Mouse (Mus musculus): ENCODE data around the gene Gcnt4. TPM values are rescaled to one million over a fixed set of nuclear protein-coding genes. Genes with fewer than 3 reads are reported as not detected.

The Gcnt4 gene
- total and polyA plus RNA-seq, 3 experiments: 0.04 to 0.13 (median 0.11) TPM

- no peaks in the 10 kb centered on the region for H3K4me1 ChIP-seq (ENCODE audit: control insufficient read depth, insufficient read depth, low read length)
- H3K27ac ChIP-seq: no peak overlapping the region
- peaks cover 2% of the 10 kb centered on the region; the same call in 1 of the 2 replicates for H3K27me3 ChIP-seq (ENCODE audit: control insufficient read depth, insufficient read depth, low read length)
- H3K79me2 ChIP-seq (replicated peaks; ENCODE audit: control insufficient read depth, insufficient read depth, low read length): no peaks in the 10 kb centered on the region
- intact Hi-C loops (cut with DNase I): no loop called here
- H3K36me3 ChIP-seq (ENCODE audit: control insufficient read depth, insufficient read depth, low read length): no peaks in the 10 kb centered on the region
- H3K9ac ChIP-seq (ENCODE audit: low read depth, low read length): no peak overlapping the region
- no peak overlapping the region for H3K4me3 ChIP-seq
- DNase-seq: no peak
- 73% methylated on average over 14 of the region's 14 CpGs for WGBS
- TF ChIP-seq EP300 (IDR thresholded peaks at IDR 0.05; ENCODE audit: insufficient read depth, low read depth, low read length) (no peak), POLR2A (IDR thresholded peaks at IDR 0.05; ENCODE audit: insufficient read depth, low read depth, low read length) (no peak), CTCF (IDR thresholded peaks at IDR 0.05) (no peak)
Observed at GRCm38 (mm10) chr13:96990561-96991265, 66.2 kb downstream of the Gcnt4 start.

- no peaks in the 10 kb centered on the region for H3K79me2 ChIP-seq (replicated peaks; ENCODE audit: control insufficient read depth, insufficient read depth, low read length)
- H3K4me1 ChIP-seq (ENCODE audit: control insufficient read depth, insufficient read depth, low read length): no peaks in the 10 kb centered on the region
- no peaks in the 10 kb centered on the region for H3K36me3 ChIP-seq (ENCODE audit: control insufficient read depth, insufficient read depth, low read length)
- 58% methylated on average over 8 of the region's 8 CpGs for WGBS
- no peak for DNase-seq
- no peak overlapping the region for H3K4me3 ChIP-seq
- no peak overlapping the region for H3K9ac ChIP-seq (ENCODE audit: low read depth, low read length)
- no peaks in the 10 kb centered on the region for H3K27me3 ChIP-seq (ENCODE audit: control insufficient read depth, insufficient read depth, low read length)
- TF ChIP-seq CTCF (IDR thresholded peaks at IDR 0.05) (no peak), POLR2A (IDR thresholded peaks at IDR 0.05; ENCODE audit: insufficient read depth, low read depth, low read length) (no peak), EP300 (IDR thresholded peaks at IDR 0.05; ENCODE audit: insufficient read depth, low read depth, low read length) (no peak)
- H3K27ac ChIP-seq: no peak overlapping the region
- intact Hi-C loops (cut with DNase I): no loop called here
Observed at GRCm38 (mm10) chr13:96993291-96993989, 69.0 kb downstream of the Gcnt4 start.

- WGBS: 27% methylated on average over 5 of the region's 5 CpGs
- no peak for DNase-seq
- H3K27ac ChIP-seq: no peak overlapping the region
- no peaks in the 10 kb centered on the region for H3K36me3 ChIP-seq (ENCODE audit: control insufficient read depth, insufficient read depth, low read length)
- H3K9ac ChIP-seq (ENCODE audit: low read depth, low read length): no peak overlapping the region
- TF ChIP-seq CTCF (IDR thresholded peaks at IDR 0.05): no peak
- no peak for TF ChIP-seq POLR2A (IDR thresholded peaks at IDR 0.05; ENCODE audit: insufficient read depth, low read depth, low read length)
- no peak for TF ChIP-seq EP300 (IDR thresholded peaks at IDR 0.05; ENCODE audit: insufficient read depth, low read depth, low read length)
- no peak overlapping the region for H3K4me3 ChIP-seq
- intact Hi-C loops (cut with DNase I): no loop called here
- no peaks in the 10 kb centered on the region for H3K4me1 ChIP-seq (ENCODE audit: control insufficient read depth, insufficient read depth, low read length)
- H3K27me3 ChIP-seq (ENCODE audit: control insufficient read depth, insufficient read depth, low read length): no peaks in the 10 kb centered on the region
- H3K79me2 ChIP-seq (replicated peaks; ENCODE audit: control insufficient read depth, insufficient read depth, low read length): no peaks in the 10 kb centered on the region
Observed at GRCm38 (mm10) chr13:96995243-96995642, 70.8 kb downstream of the Gcnt4 start.

GRCm38 (mm10) chr13:96997080-96997479 is 72.6 kb downstream of the Gcnt4 start:
- H3K9ac ChIP-seq (ENCODE audit: low read depth, low read length): no peak overlapping the region
- H3K36me3 ChIP-seq (ENCODE audit: control insufficient read depth, insufficient read depth, low read length): no peaks in the 10 kb centered on the region
- no peak overlapping the region for H3K4me3 ChIP-seq
- TF ChIP-seq CTCF (IDR thresholded peaks at IDR 0.05) (no peak), EP300 (IDR thresholded peaks at IDR 0.05; ENCODE audit: insufficient read depth, low read depth, low read length) (no peak), POLR2A (IDR thresholded peaks at IDR 0.05; ENCODE audit: insufficient read depth, low read depth, low read length) (no peak)
- H3K27ac ChIP-seq: no peak overlapping the region
- no peaks in the 10 kb centered on the region for H3K79me2 ChIP-seq (replicated peaks; ENCODE audit: control insufficient read depth, insufficient read depth, low read length)
- 73% methylated on average over 1 of the region's 1 CpGs for WGBS
- H3K4me1 ChIP-seq (ENCODE audit: control insufficient read depth, insufficient read depth, low read length): no peaks in the 10 kb centered on the region
- H3K27me3 ChIP-seq (ENCODE audit: control insufficient read depth, insufficient read depth, low read length): no peaks in the 10 kb centered on the region
- intact Hi-C loops (cut with DNase I): no loop called here
- no peak for DNase-seq

Other genes with a start within 250 kb of the Gcnt4 start
- gene Ankrd31, start 176.4 kb upstream of the Gcnt4 start, total RNA-seq (2021): not detected
- gene Ankrd31, start 176.4 kb upstream of the Gcnt4 start, polyA plus RNA-seq (2012; rRNA removed): not detected in 2 replicates
- not detected for gene 1700029F12Rik, start 109.7 kb downstream of the Gcnt4 start, total RNA-seq (2021)
- 0.78 and 0.82 TPM in 2 replicates for gene 1700029F12Rik, start 109.7 kb downstream of the Gcnt4 start, polyA plus RNA-seq (2012; rRNA removed)
- under 1 TPM; 0.42 to 0.50 TPM for gene Fam169a, start 142.6 kb downstream of the Gcnt4 start, total RNA-seq (2021)
- 0.12 and 0.26 TPM in 2 replicates for gene Fam169a, start 142.6 kb downstream of the Gcnt4 start, polyA plus RNA-seq (2012; rRNA removed)
- gene Gm6169, start 174.5 kb downstream of the Gcnt4 start, total RNA-seq (2021): 10 to 100 TPM in 1 of 2 experiments, not detected in 1; 10.7 TPM
- gene Gm6169, start 174.5 kb downstream of the Gcnt4 start, polyA plus RNA-seq (2012; rRNA removed): 1.2 and 2.5 TPM in 2 replicates
- 10 to 100 TPM; 43.0 to 54.7 TPM for gene Gfm2, start 213.2 kb downstream of the Gcnt4 start, total RNA-seq (2021)
- gene Gfm2, start 213.2 kb downstream of the Gcnt4 start, polyA plus RNA-seq (2012; rRNA removed): 27.9 and 50.2 TPM in 2 replicates
- 10 to 100 TPM; 42.0 to 45.0 TPM for gene Nsa2, start 213.2 kb downstream of the Gcnt4 start, total RNA-seq (2021)
- gene Nsa2, start 213.2 kb downstream of the Gcnt4 start, polyA plus RNA-seq (2012; rRNA removed): 14.9 and 27.5 TPM in 2 replicates